Mouse (Mus musculus) CH12.LX (cell line): ENCODE measurements around the gene Zg16. TPM values are rescaled to one million over a fixed set of nuclear protein-coding genes. Genes with fewer than 3 reads are reported as not detected.

ENCODE experiments used
- DNase-seq: peaks from one replicate; pipeline ENCODE4 v3.0.0-alpha.2; 2013; ENCODE audit errors: extremely low read depth
- H3K27ac ChIP-seq: 2 replicates; pipeline ENCODE4 v1.5.1; 2012; ENCODE audit warnings: low read depth, mild to moderate bottlenecking, control low read depth, moderate library complexity; ENCODE audit not compliant: insufficient read depth
- H3K27me3 ChIP-seq: replicated peaks from 2 replicates; pipeline ENCODE3; 2012; ENCODE audit warnings: inconsistent platforms
- H3K36me3 ChIP-seq, 2 experiments: replicated peaks in 1 of 2; 2 replicates each; pipeline versions ENCODE3 to v1.6.1; 2012; ENCODE audit warnings: inconsistent platforms in 1 of 2, low read length in 1 of 2, mild to moderate bottlenecking in 1 of 2, mixed read lengths in 1 of 2, moderate library complexity in 1 of 2; ENCODE audit not compliant: control insufficient read depth in 1 of 2, insufficient read depth in 1 of 2
- H3K4me1 ChIP-seq, 2 experiments: 2 replicates each; pipeline ENCODE4 v1.6.1; 2012; ENCODE audit warnings: inconsistent platforms in 1 of 2, moderate library complexity in 1 of 2; ENCODE audit not compliant: insufficient read depth in 2 of 2, control insufficient read depth in 1 of 2
- H3K4me2 ChIP-seq: 2 replicates; pipeline ENCODE4 v1.6.1; 2012; ENCODE audit warnings: low read depth, mild to moderate bottlenecking, control low read depth; ENCODE audit not compliant: poor library complexity, insufficient read depth, severe bottlenecking
- H3K4me3 ChIP-seq, 3 experiments: fragments of 150-350 bp in 1 of 3; sonication (generic) in 1 of 3; replicated peaks in 1 of 3; 2 replicates each; pipeline versions ENCODE3 to v1.5.1; 2011 to 2012; ENCODE audit warnings: low read depth in 2 of 3, low read length in 2 of 3, mild to moderate bottlenecking in 2 of 3, moderate library complexity in 2 of 3, control low read depth in 1 of 3, improper control_type of control experiment in 1 of 3, inconsistent platforms in 1 of 3, mixed read lengths in 1 of 3; ENCODE audit not compliant: poor library complexity in 1 of 3
- H3K79me2 ChIP-seq: replicated peaks from 2 replicates; pipeline ENCODE4 v1.6.1; 2012; ENCODE audit warnings: mild to moderate bottlenecking, moderate library complexity; ENCODE audit not compliant: control insufficient read depth, poor library complexity, insufficient read depth, severe bottlenecking; ENCODE audit errors: extremely low read depth
- H3K9ac ChIP-seq: 2 replicates; pipeline ENCODE4 v1.6.1; 2012; ENCODE audit warnings: low read depth, mild to moderate bottlenecking, control low read depth, moderate library complexity; ENCODE audit not compliant: insufficient read depth
- H3K9me3 ChIP-seq: replicated peaks from 2 replicates; pipeline ENCODE3; 2012; ENCODE audit warnings: low read length, inconsistent platforms, mixed read lengths
- BHLHE40 ChIP-seq: IDR thresholded peaks from 2 replicates; pipeline ENCODE4 v1.6.1; 2011; ENCODE audit warnings: mild to moderate bottlenecking, low read depth, low read length, improper control_type of control experiment
- CHD1 ChIP-seq: IDR thresholded peaks from 2 replicates; pipeline ENCODE4 v1.6.1; 2012; ENCODE audit warnings: low read depth, low read length, improper control_type of control experiment, inconsistent platforms
- CHD2 ChIP-seq: IDR thresholded peaks from 2 replicates; pipeline ENCODE4 v1.6.1; 2011; ENCODE audit warnings: low read length, improper control_type of control experiment
- ELF1 ChIP-seq: IDR thresholded peaks from 2 replicates; pipeline ENCODE4 v1.6.1; 2014; ENCODE audit warnings: low read depth, mild to moderate bottlenecking, inconsistent platforms, low read length, improper control_type of control experiment
- EP300 ChIP-seq: IDR thresholded peaks from 2 replicates; pipeline ENCODE4 v1.6.1; 2011; ENCODE audit warnings: low read length, improper control_type of control experiment
- GABPA ChIP-seq: IDR thresholded peaks from 2 replicates; pipeline ENCODE4 v1.6.1; 2012; ENCODE audit warnings: low read depth, low read length, improper control_type of control experiment, inconsistent platforms; ENCODE audit not compliant: insufficient replicate concordance
- HCFC1 ChIP-seq: IDR thresholded peaks from 2 replicates; pipeline ENCODE4 v1.6.1; 2012; ENCODE audit warnings: low read depth, mild to moderate bottlenecking, inconsistent platforms, low read length, improper control_type of control experiment
- IRF4 ChIP-seq: IDR thresholded peaks from 2 replicates; pipeline ENCODE4 v1.6.1; 2014; ENCODE audit warnings: low read depth, mild to moderate bottlenecking, inconsistent platforms, low read length, improper control_type of control experiment
- JUND ChIP-seq: conservative IDR thresholded peaks from 2 replicates; pipeline ENCODE4 v1.6.1; 2011; ENCODE audit warnings: low read depth, low read length, improper control_type of control experiment
- KAT2A ChIP-seq: IDR thresholded peaks from 2 replicates; pipeline ENCODE4 v1.6.1; 2012; ENCODE audit warnings: low read length, improper control_type of control experiment, inconsistent platforms; ENCODE audit not compliant: insufficient replicate concordance
- MAFK ChIP-seq: IDR thresholded peaks from 2 replicates; pipeline ENCODE4 v1.6.1; 2011; ENCODE audit warnings: low read length, improper control_type of control experiment; ENCODE audit not compliant: insufficient replicate concordance
- MAX ChIP-seq: IDR thresholded peaks from 2 replicates; pipeline ENCODE4 v1.6.1; 2011; ENCODE audit warnings: low read length, improper control_type of control experiment
- MAZ ChIP-seq: IDR thresholded peaks from 2 replicates; pipeline ENCODE4 v1.6.1; 2012; ENCODE audit warnings: low read depth, mild to moderate bottlenecking, inconsistent platforms, low read length, improper control_type of control experiment, moderate library complexity
- MEF2A ChIP-seq: IDR thresholded peaks from 2 replicates; pipeline ENCODE4 v1.6.1; 2014; ENCODE audit warnings: low read depth, mild to moderate bottlenecking, inconsistent platforms, low read length, improper control_type of control experiment, borderline replicate concordance
- MXI1 ChIP-seq: IDR thresholded peaks from 2 replicates; pipeline ENCODE4 v1.6.1; 2011; ENCODE audit warnings: mild to moderate bottlenecking, low read depth, low read length, improper control_type of control experiment
- MYC ChIP-seq: IDR thresholded peaks from 2 replicates; pipeline ENCODE4 v1.6.1; 2011; ENCODE audit warnings: low read depth, mild to moderate bottlenecking, improper control_type of control experiment, low read length
- NELFE ChIP-seq: IDR thresholded peaks from 2 replicates; pipeline ENCODE4 v1.6.1; 2011; ENCODE audit warnings: low read depth, low read length, improper control_type of control experiment
- NRF1 ChIP-seq: IDR thresholded peaks from 2 replicates; pipeline ENCODE4 v1.6.1; 2014; ENCODE audit warnings: low read depth, mild to moderate bottlenecking, inconsistent platforms, low read length, improper control_type of control experiment, moderate library complexity
- PAX5 ChIP-seq: IDR thresholded peaks from 2 replicates; pipeline ENCODE4 v1.6.1; 2012; ENCODE audit warnings: low read length, inconsistent platforms, mixed read lengths
- POLR2A ChIP-seq: IDR thresholded peaks from 2 replicates; pipeline ENCODE4 v1.6.1; 2011; ENCODE audit warnings: low read depth, mild to moderate bottlenecking, improper control_type of control experiment, low read length
- POLR2AphosphoS2 ChIP-seq: IDR thresholded peaks from 2 replicates; pipeline ENCODE4 v1.6.1; 2011; ENCODE audit warnings: low read depth, low read length, improper control_type of control experiment
- RAD21 ChIP-seq: IDR thresholded peaks from 2 replicates; pipeline ENCODE4 v1.6.1; 2011; ENCODE audit warnings: low read depth, mild to moderate bottlenecking, low read length, improper control_type of control experiment, moderate library complexity
- SIN3A ChIP-seq: IDR thresholded peaks from 2 replicates; pipeline ENCODE4 v1.6.1; 2012; ENCODE audit warnings: low read length, improper control_type of control experiment, inconsistent platforms
- SMC3 ChIP-seq: IDR thresholded peaks from 2 replicates; pipeline ENCODE4 v1.6.1; 2011; ENCODE audit warnings: low read depth, low read length, improper control_type of control experiment
- TBP ChIP-seq: conservative IDR thresholded peaks from 2 replicates; pipeline ENCODE4 v1.6.1; 2011; ENCODE audit warnings: low read depth, low read length, improper control_type of control experiment
- TCF12 ChIP-seq: IDR thresholded peaks from 2 replicates; pipeline ENCODE4 v1.6.1; 2014; ENCODE audit warnings: low read depth, mild to moderate bottlenecking, inconsistent platforms, low read length, improper control_type of control experiment
- UBTF ChIP-seq: IDR thresholded peaks from 2 replicates; pipeline ENCODE4 v1.6.1; 2012; ENCODE audit warnings: low read depth, mild to moderate bottlenecking, inconsistent platforms, low read length, improper control_type of control experiment, moderate library complexity
- USF1 ChIP-seq: IDR thresholded peaks from 2 replicates; pipeline ENCODE4 v1.6.1; 2014; ENCODE audit warnings: low read depth, mild to moderate bottlenecking, inconsistent platforms, low read length, improper control_type of control experiment
- ZC3H11A ChIP-seq: IDR thresholded peaks from 2 replicates; pipeline ENCODE4 v1.6.1; 2012; ENCODE audit warnings: low read depth, mild to moderate bottlenecking, inconsistent platforms, low read length, improper control_type of control experiment
- ZKSCAN1 ChIP-seq: IDR thresholded peaks from 2 replicates; pipeline ENCODE4 v1.6.1; 2012; ENCODE audit warnings: low read depth, inconsistent platforms, low read length, improper control_type of control experiment, borderline replicate concordance
- ZMIZ1 ChIP-seq: IDR thresholded peaks from 2 replicates; pipeline ENCODE4 v1.6.1; 2012; ENCODE audit warnings: low read depth, mild to moderate bottlenecking, inconsistent platforms, low read length, improper control_type of control experiment
- ZNF384 ChIP-seq: IDR thresholded peaks from 2 replicates; pipeline ENCODE4 v1.6.1; 2012; ENCODE audit warnings: low read depth, low read length, improper control_type of control experiment, inconsistent platforms
- dilution Hi-C: fragments of 300-500 bp; cut with MboI; formaldehyde crosslinking; loops from 2 replicates; pipeline ENCODE4 v1.14.3; 2020; ENCODE audit warnings: low sequenced_read_pairs; ENCODE audit not compliant: extremely low pct_unique_long_range_greater_than_20kb, extremely low pct_ligation_motif_present
- in situ Hi-C: fragments of 300-500 bp; cut with MboI; formaldehyde crosslinking; loops from 3 replicates; pipeline ENCODE4 v1.14.3; 2019; ENCODE audit warnings: low sequenced_read_pairs, low pct_ligation_motif_present, low pct_unique_long_range_greater_than_20kb, mixed read lengths
- polyA plus RNA-seq: library from polyadenylated mRNA; unstranded; fragments of >175 nt; gene quantifications from 2 replicates; pipeline ENCODE4 v1.2.1, GENCODE M21; 2012; ENCODE audit warnings: low read depth; ENCODE audit not compliant: insufficient read length
- total RNA-seq, 2 experiments: library from RNA; depleted of rRNA; stranded (reverse); fragments of 300-350 nt in 1 of 2; fragments of >200 nt in 1 of 2; gene quantifications; 2 replicates each; pipeline ENCODE4 v1.2.3; 2012 to 2014

Gene Zg16
- total and polyA plus RNA-seq, 3 experiments = not detected

DNA sequence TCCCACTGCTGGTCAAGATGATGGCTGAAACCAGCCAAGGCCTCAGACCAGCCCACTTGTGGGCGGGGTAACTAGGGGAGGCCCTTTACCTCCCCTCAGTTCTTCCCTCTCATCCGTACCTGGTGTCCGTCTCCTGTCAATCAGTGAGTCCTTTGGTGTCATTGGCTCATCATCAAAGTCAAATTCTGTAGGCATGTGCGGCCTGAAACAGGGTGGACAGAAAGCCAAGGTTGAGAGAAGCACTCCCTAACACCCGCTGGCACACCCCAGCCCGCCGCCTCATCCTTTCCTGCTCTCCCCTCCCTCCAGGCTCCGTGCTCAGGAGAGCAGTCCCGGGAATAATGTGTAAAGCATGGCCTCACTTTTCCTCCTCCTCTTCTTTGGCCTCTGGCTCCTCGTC, 71.0 kb downstream of the Zg16 start:
- peak; percentile 89 for DNase-seq
- H3K27me3 ChIP-seq = no peaks in the 10 kb centered on the region
- H3K9me3 ChIP-seq = no peaks in the 10 kb centered on the region
- peaks cover 6 to 50% of the 10 kb centered on the region in 2 experiments for H3K36me3 ChIP-seq
- H3K9ac ChIP-seq = peak overlapping the region; percentile 91
- H3K4me3 ChIP-seq = peak overlapping the region; percentile 65 to 92 (median 89)
- H3K4me2 ChIP-seq = peak overlapping the region; percentile 77
- H3K4me1 ChIP-seq = peaks cover 22 to 70% of the 10 kb centered on the region in 2 experiments; a peak in 3 of 4 replicates
- in situ Hi-C loops = loop anchor here (5.0 to 10.0 kb wide), 2 partner anchors 54 to 311 kb away; partner anchors contain the start of gene Coro1a
- H3K79me2 ChIP-seq = peaks cover 14% of the 10 kb centered on the region
- TF ChIP-seq MAZ = 0 out of 2 replicates have a peak, but pooled peaks have one; percentile 58
- TF ChIP-seq ELF1 = peak; percentile 50; the same call in 1 of the 2 replicates
- no peak for TF ChIP-seq RAD21
- no peak for TF ChIP-seq ZNF384
- no peak for TF ChIP-seq MAFK
- peak; percentile 52; the same call in 1 of the 2 replicates for TF ChIP-seq NRF1
- TF ChIP-seq ZMIZ1 = 0 out of 2 replicates have a peak, but pooled peaks have one; percentile 20
- TF ChIP-seq HCFC1 = no peak
- no peak for TF ChIP-seq ZC3H11A
- TF ChIP-seq CHD2 = no peak
- TF ChIP-seq NELFE = peak; percentile 73
- peak; percentile 64; the same call in 1 of the 2 replicates for TF ChIP-seq SIN3A
- TF ChIP-seq CHD1 = no peak; the same call in 1 of the 2 replicates
- no peak for TF ChIP-seq ZKSCAN1
- peak; percentile 63 for TF ChIP-seq TCF12
- TF ChIP-seq MYC = peak; percentile 83
- TF ChIP-seq MEF2A = no peak
- no peak for TF ChIP-seq POLR2AphosphoS2
- TF ChIP-seq JUND = no peak
- TF ChIP-seq IRF4 = no peak
- TF ChIP-seq GABPA = no peak
- TF ChIP-seq USF1 = no peak
- TF ChIP-seq UBTF = no peak
- peak; percentile 80 for TF ChIP-seq TBP
- peak; percentile 79 for TF ChIP-seq POLR2A
- TF ChIP-seq MAX = peak; percentile 72
- TF ChIP-seq BHLHE40 = peak; percentile 60; the same call in 1 of the 2 replicates
- TF ChIP-seq PAX5 = no peak
- TF ChIP-seq KAT2A = no peak
- no peak for TF ChIP-seq EP300
- TF ChIP-seq MXI1 = peak; percentile 71
- no peak for TF ChIP-seq SMC3
- TF ChIP-seq, all 38 proteins: peak for 13
- dilution Hi-C loops = no loop called here
- H3K27ac ChIP-seq = peak overlapping the region; percentile 80
